Mouse (Mus musculus): ENCODE data around the gene Plekhg4. TPM values are rescaled to one million over a fixed set of nuclear protein-coding genes. Genes with fewer than 3 reads are reported as not detected.

Plekhg4 gene
- total RNA-seq (2015) (not detected in 2 replicates), total RNA-seq (2017) (not detected in 2 replicates)

DNA sequence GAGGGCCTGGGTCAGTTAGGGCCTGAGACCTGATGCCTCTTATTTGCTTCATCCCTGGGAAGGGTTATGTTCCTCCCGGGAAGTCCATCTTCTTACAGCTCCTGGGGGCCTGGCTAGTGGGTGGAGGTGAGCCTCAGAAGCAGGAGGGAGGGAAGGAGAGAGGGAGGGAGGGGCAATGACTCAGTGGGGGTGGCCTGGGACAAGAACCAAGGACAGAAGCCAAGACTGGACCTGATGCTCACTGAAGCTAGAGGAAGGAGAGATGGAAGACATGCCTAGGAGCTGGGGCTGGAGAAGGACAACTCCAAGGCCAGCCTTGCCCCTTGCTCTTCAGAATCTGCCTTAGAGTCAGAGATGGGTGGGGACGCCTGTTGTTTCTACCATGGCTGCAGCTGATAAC is at the start of gene Plekhg4:
Gene Plekhg4, plus strand, starts transcription at position 243 of the 400 bp plus-strand sequence.
- no peak for ATAC-seq (replicated peaks; ENCODE audit: poor library complexity)

DNA sequence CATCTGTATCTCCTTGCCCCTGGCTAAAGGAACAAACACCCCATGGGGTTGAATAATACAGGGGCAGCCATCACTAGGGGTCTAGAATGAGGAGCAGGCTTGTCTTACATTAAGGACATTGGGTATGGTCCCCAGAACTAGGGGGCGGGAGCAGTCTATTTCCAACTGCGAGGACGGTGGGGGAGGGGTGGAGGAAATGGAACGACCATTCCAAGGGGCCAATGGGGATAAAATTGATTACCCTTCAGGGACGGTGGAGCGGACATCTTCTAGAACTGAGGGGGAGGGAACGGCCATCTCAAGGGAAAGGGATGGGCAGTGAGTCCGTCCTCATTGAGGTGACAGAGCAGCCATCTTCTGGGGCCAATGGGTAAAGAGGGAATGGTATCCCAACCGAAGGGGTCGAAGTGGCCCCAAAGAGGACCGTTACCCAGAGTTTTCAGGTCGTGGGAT is 47.4 kb upstream of the Plekhg4 start:
- ATAC-seq (replicated peaks; ENCODE audit: poor library complexity): no peak; the same call in 1 of the 2 replicates

- peak; percentile 89 for ATAC-seq (replicated peaks; ENCODE audit: poor library complexity)
Observed at GRCm38 (mm10) chr8:105326141-105326672, 46.9 kb upstream of the Plekhg4 start, which contains the start of the genes Lrrc29 and Tmem208. Lrrc29 (minus strand) TSS chr8:105326278. Tmem208 (plus strand) TSS chr8:105326354.

DNA sequence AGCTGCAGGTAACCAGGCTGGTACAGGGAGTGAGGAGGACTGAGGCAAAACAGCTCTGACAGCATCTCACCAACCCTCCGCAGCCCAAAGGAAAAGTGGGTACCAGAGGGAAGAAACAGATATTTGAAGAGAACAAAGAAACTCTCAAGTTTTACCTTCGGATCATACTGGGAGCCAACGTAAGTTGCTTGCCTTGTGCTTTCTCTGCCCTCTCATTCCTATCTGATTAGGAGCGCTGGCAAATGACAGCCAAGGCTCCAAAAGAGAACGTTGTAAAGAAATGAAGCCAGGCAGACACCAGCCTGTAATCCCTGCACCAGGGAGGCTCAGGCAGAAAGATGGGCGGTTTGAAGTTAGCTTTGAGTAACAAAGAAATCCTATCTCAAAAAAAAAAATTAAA is 46.1 kb upstream of the Plekhg4 start:
- ATAC-seq (replicated peaks; ENCODE audit: poor library complexity): no peak

GRCm38 (mm10) chr8:105330325-105330724 is 42.7 kb upstream of the Plekhg4 start:
- ATAC-seq (replicated peaks; ENCODE audit: poor library complexity): no peak

DNA sequence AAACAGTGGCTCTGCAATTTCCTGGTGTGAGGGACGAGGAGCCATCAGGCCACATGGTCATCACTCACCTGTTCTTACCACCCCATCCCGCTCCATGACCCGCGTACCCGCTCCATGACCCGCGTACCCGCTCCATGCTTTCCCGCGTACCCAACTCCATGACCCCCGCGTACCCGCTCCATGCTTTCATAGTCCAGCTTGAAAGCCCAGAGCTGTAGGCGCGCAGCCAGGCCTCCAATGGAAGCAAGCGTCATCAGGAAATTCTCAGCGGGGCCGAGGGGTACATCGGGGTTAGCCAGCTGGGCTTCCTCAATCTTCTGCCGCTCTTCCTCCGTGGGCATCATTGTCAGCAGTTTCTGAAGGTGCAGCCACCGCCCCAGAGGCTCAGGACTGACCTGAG is 41.6 kb upstream of the Plekhg4 start:
- no peak for ATAC-seq (replicated peaks; ENCODE audit: poor library complexity)

DNA sequence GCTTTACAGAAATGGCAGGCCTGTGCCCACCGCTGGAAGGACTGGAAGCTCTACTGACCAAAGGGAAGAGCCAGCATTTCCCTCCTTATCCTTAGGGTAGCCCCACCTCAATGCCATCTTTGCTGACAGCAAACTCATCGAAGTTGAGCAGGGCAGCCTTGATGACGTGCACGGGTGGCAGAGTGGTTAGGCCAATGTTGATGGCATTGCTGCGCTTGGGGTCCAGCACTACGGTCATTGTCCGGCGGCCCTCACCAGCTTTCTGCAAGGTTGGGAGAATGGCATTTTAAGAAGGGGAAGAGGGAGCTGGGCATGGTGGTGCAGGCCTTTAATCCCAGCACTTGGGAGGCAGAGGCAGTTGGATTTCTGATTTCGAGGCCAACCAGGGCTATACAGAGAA is 41.1 kb upstream of the Plekhg4 start:
- no peak for ATAC-seq (replicated peaks; ENCODE audit: poor library complexity)

- ATAC-seq (replicated peaks; ENCODE audit: poor library complexity): no peak
Observed at GRCm38 (mm10) chr8:105332523-105332922, 40.6 kb upstream of the Plekhg4 start.

- ATAC-seq (replicated peaks; ENCODE audit: poor library complexity): peak; percentile 32; the same call in 1 of the 2 replicates
Observed at GRCm38 (mm10) chr8:105336373-105337130, 36.5 kb upstream of the Plekhg4 start.

- ATAC-seq (replicated peaks; ENCODE audit: poor library complexity): peak; percentile 58; the same call in 1 of the 2 replicates
Observed at GRCm38 (mm10) chr8:105338992-105339391, 34.1 kb upstream of the Plekhg4 start.

- ATAC-seq (replicated peaks; ENCODE audit: poor library complexity): peak; percentile 72
Observed at GRCm38 (mm10) chr8:105339886-105340635, 33.0 kb upstream of the Plekhg4 start.

DNA sequence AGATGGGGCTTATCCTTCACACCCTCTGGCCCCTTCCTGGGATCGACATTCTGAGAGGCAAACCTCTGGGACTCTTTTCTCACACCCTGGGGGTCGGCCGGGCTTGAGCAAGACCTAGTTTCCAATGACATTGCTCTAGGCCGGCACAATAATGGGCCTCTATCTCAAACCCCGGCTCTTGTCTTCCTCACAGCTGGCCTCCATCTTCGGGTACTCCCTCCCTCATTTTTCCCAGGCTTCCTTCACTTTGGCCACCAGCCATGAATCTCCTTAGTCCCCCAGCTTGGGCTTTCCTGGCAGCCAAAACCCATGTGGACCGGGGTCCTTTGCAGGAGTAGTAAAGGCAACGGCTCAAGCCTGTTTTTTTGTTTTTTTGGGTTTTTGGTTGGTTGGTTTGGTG is 31.7 kb upstream of the Plekhg4 start:
- no peak for ATAC-seq (replicated peaks; ENCODE audit: poor library complexity)

GRCm38 (mm10) chr8:105342768-105343167 is 30.3 kb upstream of the Plekhg4 start:
- ATAC-seq (replicated peaks; ENCODE audit: poor library complexity): no peak

GRCm38 (mm10) chr8:105343791-105344574 is 29.1 kb upstream of the Plekhg4 start:
- no peak for ATAC-seq (replicated peaks; ENCODE audit: poor library complexity)

DNA sequence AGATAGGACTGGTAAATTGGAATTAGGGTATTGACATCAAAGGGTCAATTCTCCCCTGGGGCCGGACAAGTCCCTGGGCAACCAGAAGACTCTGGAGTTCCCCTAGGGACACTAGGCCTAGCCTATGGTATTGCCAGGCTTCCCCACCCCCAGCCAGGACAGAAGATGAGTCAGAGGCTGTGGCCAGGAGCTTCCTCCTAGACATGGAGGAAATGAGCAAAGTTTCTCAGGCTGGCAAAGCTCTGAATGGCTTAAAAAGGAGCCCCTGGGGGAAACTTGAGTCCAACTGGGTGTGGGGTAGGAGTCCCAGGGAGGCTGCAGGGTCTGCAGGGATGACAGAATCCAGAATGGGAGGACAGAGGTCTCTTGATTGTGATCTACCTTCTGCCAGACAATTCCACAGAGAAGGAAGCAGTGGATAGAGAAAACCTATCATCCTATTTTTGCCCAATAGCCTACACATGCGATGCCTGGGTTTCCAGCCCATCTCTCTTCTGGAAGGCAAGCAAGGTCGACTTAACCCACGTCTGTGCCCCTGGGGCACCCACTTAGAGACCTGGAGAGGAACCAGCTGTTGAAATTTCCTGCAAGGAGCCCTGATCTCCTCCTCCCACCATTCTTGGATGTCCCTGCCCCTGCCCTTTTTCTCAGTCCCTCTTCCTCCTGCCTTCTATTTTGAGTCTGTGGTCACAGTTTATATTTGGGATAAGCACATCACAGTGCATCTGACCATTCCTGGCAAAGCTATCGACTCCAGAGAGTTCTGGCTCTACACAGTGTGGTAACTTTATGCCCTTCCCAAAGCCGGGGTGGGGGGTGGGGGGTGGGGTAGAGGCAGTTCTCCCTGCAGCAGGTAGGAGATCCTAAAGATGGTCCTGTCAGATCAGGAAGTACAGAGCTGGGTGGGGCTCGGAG is 27.8 kb upstream of the Plekhg4 start:
- ATAC-seq (replicated peaks; ENCODE audit: poor library complexity): peak; percentile 45

GRCm38 (mm10) chr8:105346611-105347427 is 26.3 kb upstream of the Plekhg4 start:
- no peak for ATAC-seq (replicated peaks; ENCODE audit: poor library complexity)

DNA sequence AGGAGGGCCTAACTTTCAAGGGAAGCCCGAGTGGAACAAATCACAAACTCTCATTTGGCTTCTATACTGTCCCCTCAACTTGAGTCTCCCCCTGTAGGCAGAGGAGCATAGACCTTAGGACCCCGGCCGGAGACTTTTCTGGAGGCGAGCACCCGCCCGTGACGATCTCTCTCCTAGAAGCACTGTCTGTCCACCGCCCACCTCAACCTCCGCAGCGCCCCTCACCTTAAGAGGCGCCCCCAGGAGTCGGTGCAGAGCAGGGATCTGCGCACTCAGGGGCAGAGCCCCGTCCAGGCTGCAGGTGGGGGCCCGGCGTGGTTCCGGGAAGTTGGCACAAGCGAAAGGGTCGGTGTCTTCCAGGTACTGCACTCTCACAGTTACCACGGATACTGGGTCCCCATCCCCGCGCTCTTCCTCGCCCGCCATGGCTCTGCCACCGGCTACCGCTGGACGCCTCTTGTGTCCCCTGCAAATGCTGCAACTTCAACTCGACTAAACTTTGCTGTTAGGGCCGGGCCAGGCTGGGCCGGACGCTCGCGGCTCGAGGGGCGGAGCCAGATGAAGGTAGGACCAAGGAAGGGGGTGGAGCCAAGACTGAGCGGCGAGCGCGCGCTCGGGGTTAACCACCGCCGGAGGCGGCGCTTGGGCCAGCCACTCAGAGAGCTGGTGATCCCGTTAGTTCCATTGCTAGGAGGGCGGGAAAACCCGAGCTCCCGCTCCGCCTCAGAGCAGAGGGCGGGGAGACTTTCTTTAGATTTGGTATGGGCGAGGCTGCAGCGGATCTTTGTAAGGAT is 25.4 kb upstream of the Plekhg4 start, which contains the start of gene Fhod1:
Gene Fhod1, minus strand, starts transcription at position 526 of the 794 bp plus-strand sequence.
- ATAC-seq (replicated peaks; ENCODE audit: poor library complexity): peak; percentile 86

Data from megakaryocyte progenitor cell, adult 5-6 weeks (primary cell).